Mouse (Mus musculus): Measurements from ENCODE around the gene Sh2d5. TPM values are rescaled to one million over a fixed set of nuclear protein-coding genes. Genes with fewer than 3 reads are reported as not detected.

Gene Sh2d5
- 0.97 and 1.0 TPM in 2 replicates for polyA plus RNA-seq (2012; rRNA removed)

DNA sequence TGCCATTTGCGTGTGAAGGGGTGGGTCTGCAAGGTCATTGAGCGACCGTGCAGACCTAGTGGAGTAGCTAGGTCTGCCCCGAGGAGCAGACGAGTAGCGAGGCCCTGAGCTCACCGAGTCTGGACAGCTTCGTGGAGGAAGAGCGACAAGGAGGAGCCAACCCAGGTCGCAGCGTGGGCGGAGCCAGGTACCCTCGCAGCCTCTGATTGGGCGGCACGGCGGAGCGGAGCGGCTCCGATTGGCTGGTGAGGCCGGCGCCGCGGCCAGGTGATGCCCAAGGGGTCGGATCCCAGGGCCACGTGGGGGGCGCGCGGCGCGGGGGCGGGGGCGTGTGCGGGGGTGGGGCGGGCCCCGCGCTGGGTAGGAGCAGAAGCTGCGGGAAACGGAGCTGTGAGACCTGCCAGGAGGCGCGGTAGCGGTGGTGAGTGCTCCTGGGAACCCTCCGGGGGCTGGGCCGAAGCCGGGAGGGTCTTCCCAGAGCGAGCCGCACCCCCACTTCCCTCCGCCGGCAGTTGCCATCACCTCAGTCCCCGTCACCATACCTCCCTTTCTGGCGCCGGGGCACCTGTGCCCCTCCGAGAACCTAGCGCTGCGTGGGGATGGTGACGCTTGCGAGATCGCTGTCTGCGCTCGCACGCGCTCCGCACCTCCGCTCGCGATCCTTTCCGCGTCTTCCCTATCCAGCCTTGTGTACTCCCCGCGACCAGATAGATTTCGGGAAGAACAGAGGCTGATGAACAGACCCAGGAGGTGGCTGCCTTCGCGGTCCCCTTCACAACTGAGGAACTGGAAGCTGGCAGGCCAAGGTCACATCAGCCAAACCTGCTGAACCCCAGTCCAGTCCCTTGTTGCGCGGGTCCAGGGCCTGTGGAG lies at the start of gene Sh2d5, which contains the start of gene Kif17:
Gene Sh2d5 (plus strand): TSS at position 316 of the 873 bp plus-strand sequence.
Gene Kif17 (plus strand): TSS at position 348 of the 873 bp plus-strand sequence.

GRCm38 (mm10) chr4:138216200-138216890 lies 33.9 kb upstream of the Sh2d5 start, which contains the start of gene Hp1bp3:
TSS of gene Hp1bp3 (plus strand) at chr4:138216296.

GRCm38 (mm10) chr4:138304340-138305104 lies 54.3 kb downstream of the Sh2d5 start, which contains the start of gene Ddost:
TSS of gene Ddost (plus strand) at chr4:138304730.

Other genes with a start within 250 kb of the Sh2d5 start
- 34.5 and 39.4 TPM in 2 replicates for gene Hp1bp3, start 34.1 kb upstream of the Sh2d5 start, polyA plus RNA-seq (2012; rRNA removed)
- 0.31 and 0.35 TPM in 2 replicates for gene Kif17, start within 50 bp of the Sh2d5 start, polyA plus RNA-seq (2012; rRNA removed)
- 113 and 114 TPM in 2 replicates for gene Ddost, start 54.3 kb downstream of the Sh2d5 start, polyA plus RNA-seq (2012; rRNA removed)
- 28.0 and 29.4 TPM in 2 replicates for gene Pink1, start 75.9 kb downstream of the Sh2d5 start, polyA plus RNA-seq (2012; rRNA removed)
- gene Cda, start 117.6 kb downstream of the Sh2d5 start, polyA plus RNA-seq (2012; rRNA removed) = 6.0 TPM in 2 replicates
- not detected in 2 replicates for gene Fam43b, start 146.1 kb downstream of the Sh2d5 start, polyA plus RNA-seq (2012; rRNA removed)
- gene Mul1, start 184.3 kb downstream of the Sh2d5 start, polyA plus RNA-seq (2012; rRNA removed) = 5.7 and 6.4 TPM in 2 replicates
- gene Camk2n1, start 203.9 kb downstream of the Sh2d5 start, polyA plus RNA-seq (2012; rRNA removed) = 6.9 and 7.1 TPM in 2 replicates

Data from liver, embryonic 18 days (tissue).